Mouse (Mus musculus) stomach, embryonic 16.5 days (tissue): Measurements from ENCODE around the gene Sit1. TPM values are rescaled to one million over a fixed set of nuclear protein-coding genes. Genes with fewer than 3 reads are reported as not detected.

ENCODE experiments used
- ATAC-seq: fragments of 200-750 bp; cut with Nextera tagmentation; 2 replicates; pipeline ENCODE4 v1.8.0; 2017; ENCODE audit warnings: moderate number of reproducible peaks, moderate TSS enrichment; ENCODE audit not compliant: insufficient read depth, low FRiP score
- H3K27ac ChIP-seq: fragments of 300-500 bp; sonication (generic); 2 replicates; pipeline ENCODE4 v1.5.1; 2014; ENCODE audit warnings: low read length
- H3K27me3 ChIP-seq: fragments of 300-500 bp; sonication (generic); 2 replicates; pipeline ENCODE4 v1.6.1; 2014; ENCODE audit warnings: low read length, control low read depth, mixed read lengths; ENCODE audit not compliant: control insufficient read depth, insufficient read depth
- H3K36me3 ChIP-seq: fragments of 300-500 bp; sonication (generic); 2 replicates; pipeline ENCODE4 v1.6.1; 2014; ENCODE audit warnings: low read length; ENCODE audit not compliant: control insufficient read depth, insufficient read depth
- H3K4me1 ChIP-seq: fragments of 300-500 bp; sonication (generic); 2 replicates; pipeline ENCODE4 v1.6.1; 2014; ENCODE audit warnings: low read length, control low read depth, mixed read lengths; ENCODE audit not compliant: control insufficient read depth, insufficient read depth
- H3K4me2 ChIP-seq: fragments of 300-500 bp; sonication (generic); 2 replicates; pipeline ENCODE4 v1.6.1; 2014; ENCODE audit warnings: low read depth, low read length, mixed read lengths
- H3K4me3 ChIP-seq: fragments of 300-500 bp; sonication (generic); replicated peaks from 2 replicates; pipeline ENCODE4 v1.5.1; 2014; ENCODE audit warnings: mild to moderate bottlenecking, low read length
- H3K9ac ChIP-seq: fragments of 300-500 bp; sonication (generic); 2 replicates; pipeline ENCODE4 v1.6.1; 2014; ENCODE audit warnings: low read length
- H3K9me3 ChIP-seq: fragments of 300-500 bp; sonication (generic); replicated peaks from 2 replicates; pipeline ENCODE4 v1.6.1; 2016; ENCODE audit warnings: low read length, control low read depth; ENCODE audit not compliant: control insufficient read depth
- WGBS: fragments of 180-500 bp; shearing (Covaris S2); extraction: QIAGEN DNeasy Blood & Tissue Kit; methylation state at CpG from one replicate; pipeline ENCODE4 v1.1.7; 2014; 5-methylcytosine and 5-hydroxymethylcytosine counted together
- polyA plus RNA-seq: library from polyadenylated mRNA; unstranded; fragments of >200 nt; fragmentation: Nextera tagmentation; extraction: Ambion mirVana; gene quantifications from 2 replicates; pipeline ENCODE4 v1.2.1, GENCODE M21; 2015

Sit1 gene
- polyA plus RNA-seq, 1 experiment from 2014 or later, result not detected

- peak overlapping the region; percentile 94 for H3K4me3 ChIP-seq
- H3K4me2 ChIP-seq, result peak overlapping the region; percentile 95
- peak; percentile 79 for ATAC-seq
- H3K9me3 ChIP-seq, result no peaks in the 10 kb centered on the region
- peak overlapping the region; percentile 95 for H3K27ac ChIP-seq
- WGBS, result under 1% methylated on average over 68 of the region's 88 CpGs
- H3K36me3 ChIP-seq, result no peaks in the 10 kb centered on the region; the same call in 1 of the 2 replicates
- no peaks in the 10 kb centered on the region for H3K27me3 ChIP-seq
- peak overlapping the region; percentile 99 for H3K9ac ChIP-seq
- H3K4me1 ChIP-seq, result peaks cover 11% of the 10 kb centered on the region
These were observed 40.8 kb downstream of the Sit1 start for GRCm38 (mm10) chr4:43442456-43443361.

- Histone ChIP-seq H3K4me2 (peak overlapping the region; percentile 95), H3K27ac (peak overlapping the region; percentile 95), H3K36me3 (no peaks in the 10 kb centered on the region; the same call in 1 of the 2 replicates), H3K27me3 (no peaks in the 10 kb centered on the region), H3K9ac (peak overlapping the region; percentile 99), H3K4me1 (peaks cover 11% of the 10 kb centered on the region), H3K4me3 (peak overlapping the region; percentile 94), H3K9me3 (no peaks in the 10 kb centered on the region)
- peak; percentile 94 for ATAC-seq
- under 1% methylated on average over 33 of the region's 33 CpGs for WGBS
These were observed 41.5 kb downstream of the Sit1 start for GRCm38 (mm10) chr4:43442044-43442443.

GRCm38 (mm10) chr4:43441639-43442038 is 41.9 kb downstream of the Sit1 start, which contains the start of gene Tesk1:
Gene Tesk1 (plus strand): TSS chr4:43441939.
- peak within 1 kb of the TSS; percentile 99 for H3K9ac ChIP-seq
- H3K36me3 ChIP-seq, result no peaks in the 10 kb centered on the region; the same call in 1 of the 2 replicates
- H3K4me3 ChIP-seq, result peak within 1 kb of the TSS; percentile 94
- no peak for ATAC-seq
- peak within 1 kb of the TSS; percentile 95 for H3K4me2 ChIP-seq
- H3K27ac ChIP-seq, result peak within 1 kb of the TSS; percentile 95
- 24% methylated on average over 4 of the region's 4 CpGs for WGBS
- no peaks in the 10 kb centered on the region for H3K9me3 ChIP-seq
- no peaks in the 10 kb centered on the region for H3K27me3 ChIP-seq
- peaks cover 11% of the 10 kb centered on the region for H3K4me1 ChIP-seq

- H3K36me3 ChIP-seq, result no peaks in the 10 kb centered on the region
- no peaks in the 10 kb centered on the region for H3K9me3 ChIP-seq
- no peak overlapping the region for H3K4me2 ChIP-seq
- peaks cover 7% of the 10 kb centered on the region; the same call in 1 of the 2 replicates for H3K4me1 ChIP-seq
- no peak for ATAC-seq
- H3K27me3 ChIP-seq, result no peaks in the 10 kb centered on the region
- H3K27ac ChIP-seq, result no peak overlapping the region
- H3K4me3 ChIP-seq, result no peak overlapping the region
- no peak overlapping the region for H3K9ac ChIP-seq
- 80% methylated on average over 1 of the region's 1 CpGs for WGBS
These were observed 50.7 kb downstream of the Sit1 start for GRCm38 (mm10) chr4:43432832-43433231.

Other genes with a start within 250 kb of the Sit1 start
- gene Atp8b5, start 216.6 kb downstream of the Sit1 start, polyA plus RNA-seq, result 0.19 and 0.22 TPM in 2 replicates
- 10.4 and 15.1 TPM in 2 replicates for gene Rusc2, start 101.8 kb downstream of the Sit1 start, polyA plus RNA-seq
- not detected in 2 replicates for gene Fam166b, start 54.6 kb downstream of the Sit1 start, polyA plus RNA-seq
- gene Tesk1, start 41.8 kb downstream of the Sit1 start, polyA plus RNA-seq, result 1.7 TPM in 2 replicates
- 2.6 and 3.5 TPM in 2 replicates for gene Cd72, start 29.1 kb downstream of the Sit1 start, polyA plus RNA-seq
- gene Ccdc107, start 9.2 kb upstream of the Sit1 start, polyA plus RNA-seq, result 106 and 113 TPM in 2 replicates
- gene Arhgef39, start 16.0 kb upstream of the Sit1 start, polyA plus RNA-seq, result 45.0 and 46.1 TPM in 2 replicates
- gene Car9, start 23.2 kb upstream of the Sit1 start, polyA plus RNA-seq, result 22.3 and 22.9 TPM in 2 replicates
- gene Tpm2, start 40.0 kb upstream of the Sit1 start, polyA plus RNA-seq, result 1,306 and 1,388 TPM in 2 replicates
- 71.4 and 84.7 TPM in 2 replicates for gene Creb3, start 78.6 kb upstream of the Sit1 start, polyA plus RNA-seq
- 62.6 and 64.8 TPM in 2 replicates for gene Tln1, start 79.0 kb upstream of the Sit1 start, polyA plus RNA-seq
- 25.9 and 37.2 TPM in 2 replicates for gene Rgp1, start 95.0 kb upstream of the Sit1 start, polyA plus RNA-seq
- gene Gba2, start 95.1 kb upstream of the Sit1 start, polyA plus RNA-seq, result 14.2 and 15.6 TPM in 2 replicates
- 0.48 and 0.95 TPM in 2 replicates for gene Msmp, start 100.8 kb upstream of the Sit1 start, polyA plus RNA-seq
- 8.9 and 9.6 TPM in 2 replicates for gene Npr2, start 148.2 kb upstream of the Sit1 start, polyA plus RNA-seq
- 1.3 TPM in 2 replicates for gene Spag8, start 169.9 kb upstream of the Sit1 start, polyA plus RNA-seq
- gene Hint2, start 172.7 kb upstream of the Sit1 start, polyA plus RNA-seq, result 97.0 and 101 TPM in 2 replicates
- 3.0 and 3.5 TPM in 2 replicates for gene Tmem8b, start 185.2 kb upstream of the Sit1 start, polyA plus RNA-seq
- gene Fam221b, start 185.4 kb upstream of the Sit1 start, polyA plus RNA-seq, result 2.6 and 3.2 TPM in 2 replicates
- gene Olfr70, start 217.1 kb upstream of the Sit1 start, polyA plus RNA-seq, result not detected in 2 replicates
- gene Olfr71, start 226.5 kb upstream of the Sit1 start, polyA plus RNA-seq, result not detected in 2 replicates
- 1.6 and 2.2 TPM in 2 replicates for gene Hrct1, start 243.5 kb upstream of the Sit1 start, polyA plus RNA-seq
- 0.05 and 0.06 TPM in 2 replicates for gene Spaar, start 246.3 kb upstream of the Sit1 start, polyA plus RNA-seq